Mouse (Mus musculus): ENCODE results near the gene Gm2832. TPM values are rescaled to one million over a fixed set of nuclear protein-coding genes. Genes with fewer than 3 reads are reported as not detected.
A peak's percentile ranks its signal among the peaks of the same experiment; 100 is the strongest.
"Not testable (repeated sequence)": the region's sequence is repeated elsewhere in the genome, so short reads cannot be mapped to it uniquely, and the experiment has no call there.

Gm2832 gene
- total RNA-seq (2021), result not detected
- long read RNA-seq, partial matches to known transcripts, result 1 of 2 reads
- long read RNA-seq, other reads (novel, unspliced or antisense), result 1 of 2 reads

DNA sequence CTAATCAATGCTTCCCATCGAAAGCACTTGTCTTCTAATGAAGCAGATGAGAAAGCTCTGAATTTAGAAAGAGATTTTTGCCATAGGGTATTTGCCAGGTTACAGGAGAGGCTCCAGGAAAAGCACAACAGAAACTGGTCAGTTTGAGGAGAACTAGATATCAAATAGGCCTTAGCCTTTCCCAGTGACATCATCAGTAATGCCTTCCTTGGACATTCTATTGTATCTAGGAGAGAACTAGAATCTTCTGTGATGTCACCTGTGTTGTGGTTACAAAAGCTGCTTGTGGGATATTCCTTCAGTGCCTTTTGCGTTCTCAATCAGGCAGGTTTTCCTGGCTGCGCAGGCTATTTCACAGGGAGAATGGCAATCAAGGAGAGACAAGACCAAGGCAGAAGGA lies at the start of gene Gm2832:
Gene Gm2832 (plus strand): TSS at position 301 of the 400 bp plus-strand sequence.
- DNase-seq (ENCODE audit: low spot score in 2 of 2), result not testable (repeated sequence)

DNA sequence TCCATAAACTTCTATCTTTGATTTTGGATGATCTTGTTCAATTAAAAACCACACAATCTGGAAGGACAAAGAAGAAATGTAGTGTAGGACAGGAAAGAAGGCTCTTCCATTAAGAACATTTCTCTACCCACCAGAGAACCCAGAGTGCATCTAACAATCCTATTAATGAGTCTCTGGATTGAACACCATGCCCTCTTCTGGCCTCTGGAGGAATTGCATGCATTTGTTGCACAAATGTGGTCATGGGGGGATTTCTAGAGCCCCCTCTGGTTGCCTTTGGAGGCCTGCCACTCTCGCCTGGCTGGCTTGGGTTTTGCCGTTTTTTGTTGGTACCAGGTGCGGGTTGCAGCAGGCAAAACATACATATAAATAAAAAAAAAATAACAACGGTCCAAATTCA lies 15.3 kb upstream of the Gm2832 start:
- peak; percentile 83 to 84 for DNase-seq (ENCODE audit: low spot score in 2 of 2)

DNA sequence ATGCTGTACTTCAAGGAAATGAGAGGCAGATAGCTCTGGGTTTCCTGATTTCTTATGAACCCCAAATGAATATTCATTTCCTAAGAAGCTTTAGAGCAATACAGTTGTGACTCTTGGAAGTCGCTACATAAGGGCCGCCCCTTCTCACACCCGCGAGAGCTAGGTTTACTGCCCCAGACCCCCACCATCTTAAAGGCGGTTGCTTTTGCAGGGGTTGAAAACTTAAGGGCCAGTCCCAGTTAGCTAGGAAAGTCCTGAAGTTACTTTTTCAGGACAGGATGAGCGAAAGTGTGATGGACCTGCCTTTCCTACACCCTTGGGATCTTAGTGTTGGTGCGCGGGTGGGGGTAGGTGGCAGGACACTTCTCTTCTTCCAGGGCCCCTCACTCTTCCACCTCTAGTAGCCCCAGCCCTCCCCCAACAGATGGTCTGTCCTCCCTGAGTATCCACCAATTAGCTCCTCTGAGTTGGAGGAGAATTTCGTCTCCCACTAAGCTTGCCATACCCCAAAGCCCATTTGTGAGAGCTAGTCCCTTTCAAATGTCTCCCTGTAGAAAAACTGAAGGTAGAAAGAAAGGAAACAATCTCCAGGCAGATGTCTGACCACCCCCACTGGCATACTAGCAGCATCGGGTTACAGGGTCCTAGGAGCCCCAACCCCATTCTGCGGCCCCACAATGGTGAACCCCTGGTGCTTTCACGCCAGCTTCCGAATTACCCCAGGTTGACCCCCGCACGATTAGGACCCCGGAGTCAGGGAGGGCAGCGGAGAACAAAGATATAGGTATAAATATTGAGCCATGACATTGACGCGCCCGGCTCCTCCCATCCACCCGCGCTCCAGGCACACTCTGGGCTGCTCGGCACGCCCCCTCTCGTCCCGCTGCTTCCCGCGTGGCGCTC lies 14.5 kb upstream of the Gm2832 start:
- DNase-seq (ENCODE audit: low spot score in 2 of 2), result peak; percentile 33 to 55

DNA sequence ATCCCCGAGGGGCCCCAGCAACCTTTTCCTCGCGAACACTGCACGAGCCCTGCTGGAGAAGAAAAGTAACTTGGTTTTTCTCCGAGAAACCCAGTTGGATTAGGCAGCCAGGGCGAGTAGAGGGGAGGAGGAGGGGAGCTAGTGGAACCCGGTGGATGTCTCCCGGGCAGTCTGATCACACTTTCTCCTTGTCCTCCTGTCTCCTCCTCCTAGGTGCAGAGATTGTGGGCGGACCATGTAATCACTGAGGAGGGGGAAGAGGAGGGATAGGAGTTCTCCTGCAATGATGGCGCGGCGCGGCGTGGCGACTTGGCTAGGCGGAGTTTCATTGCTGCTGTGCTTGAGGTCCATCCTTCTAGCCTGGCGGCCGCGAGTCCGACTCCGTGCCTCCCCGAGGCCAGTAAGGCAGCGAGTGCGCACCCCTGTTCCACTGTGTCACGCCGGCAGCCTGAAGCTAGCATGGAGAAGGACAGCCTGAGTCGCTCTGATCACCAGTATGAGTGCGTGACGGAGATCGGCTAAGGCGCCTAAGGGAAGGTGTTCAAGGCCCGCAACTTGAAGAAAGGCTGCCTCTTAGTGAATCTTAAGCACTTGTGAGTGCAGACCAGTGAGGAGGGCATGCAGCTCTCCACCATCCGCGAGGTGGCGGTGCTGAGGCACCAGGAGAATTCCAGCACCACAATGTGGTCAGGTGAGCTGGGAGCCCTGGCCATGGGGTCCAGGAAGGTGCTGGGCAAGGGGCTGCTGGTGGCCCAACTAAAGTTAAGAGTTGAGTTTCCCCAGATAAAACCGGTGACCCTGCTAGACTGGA lies 13.6 kb upstream of the Gm2832 start:
- peak; percentile 61 to 76 for DNase-seq (ENCODE audit: low spot score in 2 of 2)

DNA sequence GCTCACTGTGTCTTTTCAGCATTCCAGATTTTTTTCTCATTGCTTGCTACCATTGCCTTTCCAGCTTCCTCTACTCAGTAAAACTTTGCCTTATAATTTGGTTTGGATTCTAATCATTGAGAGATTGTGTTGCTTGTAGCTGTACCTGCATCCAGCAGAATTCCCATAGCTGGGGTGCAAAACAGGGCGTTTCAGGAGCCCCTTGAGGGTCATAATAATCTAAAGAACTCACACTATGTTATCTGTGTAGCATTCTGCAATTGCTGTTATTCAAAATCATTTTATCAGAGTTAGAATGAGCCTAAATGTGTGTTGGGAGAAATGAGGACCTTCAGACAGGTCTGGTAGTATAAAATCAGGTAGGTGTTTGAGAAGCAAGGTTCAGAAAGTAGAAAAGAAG lies 7.4 kb downstream of the Gm2832 start:
- DNase-seq (ENCODE audit: low spot score in 2 of 2), result not testable (repeated sequence)

Other genes starting within 250 kb of the Gm2832 start
- 1 to 10 TPM in 1 of 2 experiments, under 1 TPM in 1; 0.71 to 1.2 TPM for gene Dydc2, start 209.6 kb upstream of the Gm2832 start, total RNA-seq (2021)
- gene Dydc1, start 205.9 kb upstream of the Gm2832 start, total RNA-seq (2021), result not detected
- not detected for gene Mat1a, start 173.8 kb upstream of the Gm2832 start, total RNA-seq (2021)
- not detected for gene Sftpa1, start 147.0 kb upstream of the Gm2832 start, total RNA-seq (2021)
- not detected for gene Mbl1, start 127.3 kb upstream of the Gm2832 start, total RNA-seq (2021)
- gene Sftpd, start 93.7 kb upstream of the Gm2832 start, total RNA-seq (2021), result not detected
- gene Gm5798, start 69.8 kb downstream of the Gm2832 start, total RNA-seq (2021), result not detected
- not detected for gene Gm7945, start 107.6 kb downstream of the Gm2832 start, total RNA-seq (2021)
- not detected for gene Gm6482, start 129.5 kb downstream of the Gm2832 start, total RNA-seq (2021)
- gene Gm7954, start 174.7 kb downstream of the Gm2832 start, total RNA-seq (2021), result not detected
- not detected for gene Gm3486, start 210.7 kb downstream of the Gm2832 start, total RNA-seq (2021)